Mouse (Mus musculus): ENCODE results near the gene Btk.
A peak's percentile ranks its signal among the peaks of the same experiment; 100 is the strongest.

Btk gene

GRCm38 (mm10) chrX:134582888-134583669 is at the start of gene Btk:
Btk (minus strand) TSS chrX:134583570.
- DNase-seq, result no peak

GRCm38 (mm10) chrX:134632710-134633109 is 49.3 kb upstream of the Btk start:
- DNase-seq, result no peak

- DNase-seq, result no peak
Observed at GRCm38 (mm10) chrX:134628200-134628599, 44.8 kb upstream of the Btk start.

- no peak for DNase-seq
Observed at GRCm38 (mm10) chrX:134623350-134623749, 40.0 kb upstream of the Btk start.

- DNase-seq, result no peak
Observed at GRCm38 (mm10) chrX:134621685-134622084, 38.3 kb upstream of the Btk start.

GRCm38 (mm10) chrX:134620254-134620865 is 37.0 kb upstream of the Btk start:
- no peak for DNase-seq

- DNase-seq, result no peak
Observed at GRCm38 (mm10) chrX:134619695-134620094, 36.3 kb upstream of the Btk start.

GRCm38 (mm10) chrX:134614306-134614705 is 30.9 kb upstream of the Btk start:
- no peak for DNase-seq

GRCm38 (mm10) chrX:134612285-134612959 is 29.1 kb upstream of the Btk start:
- peak; percentile 33 for DNase-seq

- DNase-seq, result no peak
Observed at GRCm38 (mm10) chrX:134610984-134611383, 27.6 kb upstream of the Btk start.

GRCm38 (mm10) chrX:134609472-134609871 is 26.1 kb upstream of the Btk start:
- no peak for DNase-seq

GRCm38 (mm10) chrX:134601380-134602120 is 18.2 kb upstream of the Btk start:
- no peak for DNase-seq

- peak; percentile 83 for DNase-seq
Observed at GRCm38 (mm10) chrX:134600659-134601379, 17.4 kb upstream of the Btk start, which contains the start of the genes Gla and Hnrnph2. Gla (minus strand) TSS chrX:134601125. Hnrnph2 (plus strand) TSS chrX:134601179.

GRCm38 (mm10) chrX:134599922-134600565 is 16.7 kb upstream of the Btk start:
- no peak for DNase-seq

- DNase-seq, result no peak
Observed at GRCm38 (mm10) chrX:134589836-134590235, 6.5 kb upstream of the Btk start.

- DNase-seq, result no peak
Observed at GRCm38 (mm10) chrX:134588997-134589396, 5.6 kb upstream of the Btk start.

- DNase-seq, result no peak
Observed at GRCm38 (mm10) chrX:134588261-134588660, 4.9 kb upstream of the Btk start.

GRCm38 (mm10) chrX:134586447-134586846 is 3.1 kb upstream of the Btk start:
- no peak for DNase-seq

- peak; percentile 86 for DNase-seq
Observed at GRCm38 (mm10) chrX:134585103-134586002, 2.0 kb upstream of the Btk start, which contains the start of gene Rpl36a. Rpl36a (plus strand) TSS chrX:134585654.

- no peak for DNase-seq
Observed at GRCm38 (mm10) chrX:134582270-134582669, 1.1 kb downstream of the Btk start.

Data from cerebellum, adult 11 months (tissue).